Mouse (Mus musculus) embryonic fibroblast, embryonic 13.5 days (primary cell): ENCODE results near the gene Psip1.

Experiments
- CTCF ChIP-seq: IDR thresholded peaks from 2 replicates; pipeline ENCODE4 v1.5.1; 2011; ENCODE audit warnings: mild to moderate bottlenecking, control low read depth, low read length, moderate library complexity, borderline replicate concordance; ENCODE audit not compliant: insufficient read depth
- POLR2A ChIP-seq: IDR thresholded peaks from 2 replicates; pipeline ENCODE4 v1.6.1; 2011; ENCODE audit warnings: low read depth, mild to moderate bottlenecking, control low read depth, low read length, moderate library complexity

GRCm38 (mm10) chr4:83417820-83418186, 68.5 kb downstream of the Psip1 start:
- TF ChIP-seq CTCF (no peak), POLR2A (no peak)
